Mouse (Mus musculus) kidney, embryonic 15.5 days (tissue): Measurements from ENCODE around the gene AI661453. TPM values are rescaled to one million over a fixed set of nuclear protein-coding genes. Genes with fewer than 3 reads are reported as not detected.
"Not testable (repeated sequence)": the region's sequence is repeated elsewhere in the genome, so short reads cannot be mapped to it uniquely, and the experiment has no call there.

Experiments
- ATAC-seq: fragments of 200-750 bp; cut with Nextera tagmentation; replicated peaks from 2 replicates; pipeline ENCODE4 v1.8.0; 2017; ENCODE audit warnings: moderate TSS enrichment; ENCODE audit not compliant: low FRiP score
- H3K27ac ChIP-seq: fragments of 300-500 bp; sonication (generic); 2 replicates; pipeline ENCODE4 v1.5.1; 2015; ENCODE audit warnings: mild to moderate bottlenecking, inconsistent platforms
- H3K27me3 ChIP-seq: fragments of 300-500 bp; sonication (generic); 2 replicates; pipeline ENCODE4 v1.6.1; 2015; ENCODE audit warnings: inconsistent platforms
- H3K36me3 ChIP-seq: fragments of 300-500 bp; sonication (generic); 2 replicates; pipeline ENCODE4 v1.6.1; 2015; ENCODE audit warnings: inconsistent platforms
- H3K4me1 ChIP-seq: fragments of 300-500 bp; sonication (generic); 2 replicates; pipeline ENCODE4 v1.6.1; 2015; ENCODE audit warnings: inconsistent platforms
- H3K4me2 ChIP-seq: fragments of 300-500 bp; sonication (generic); 2 replicates; pipeline ENCODE4 v1.6.1; 2015; ENCODE audit warnings: moderate library complexity, mild to moderate bottlenecking, inconsistent platforms
- H3K4me3 ChIP-seq: fragments of 300-500 bp; sonication (generic); replicated peaks from 2 replicates; pipeline ENCODE4 v1.5.1; 2015; ENCODE audit warnings: mild to moderate bottlenecking, inconsistent platforms
- H3K9ac ChIP-seq: fragments of 300-500 bp; sonication (generic); 2 replicates; pipeline ENCODE4 v1.6.1; 2015; ENCODE audit warnings: mild to moderate bottlenecking, inconsistent platforms
- H3K9me3 ChIP-seq: fragments of 300-500 bp; sonication (generic); replicated peaks from 2 replicates; pipeline ENCODE4 v1.6.1; 2016; ENCODE audit warnings: inconsistent platforms
- WGBS: fragments of 180-500 bp; shearing (Covaris S2); methylation state at CpG from one replicate; pipeline ENCODE4 v1.1.7; 2015; ENCODE audit warnings: mixed read lengths; 5-methylcytosine and 5-hydroxymethylcytosine counted together
- polyA plus RNA-seq: library from polyadenylated mRNA; unstranded; fragments of >200 nt; fragmentation: Nextera tagmentation; extraction: Ambion mirVana; gene quantifications from 2 replicates; pipeline ENCODE4 v1.2.1, GENCODE M21; 2015

AI661453 gene
- polyA plus RNA-seq, 1 experiment from 2014 or later, result 2.1 TPM

DNA sequence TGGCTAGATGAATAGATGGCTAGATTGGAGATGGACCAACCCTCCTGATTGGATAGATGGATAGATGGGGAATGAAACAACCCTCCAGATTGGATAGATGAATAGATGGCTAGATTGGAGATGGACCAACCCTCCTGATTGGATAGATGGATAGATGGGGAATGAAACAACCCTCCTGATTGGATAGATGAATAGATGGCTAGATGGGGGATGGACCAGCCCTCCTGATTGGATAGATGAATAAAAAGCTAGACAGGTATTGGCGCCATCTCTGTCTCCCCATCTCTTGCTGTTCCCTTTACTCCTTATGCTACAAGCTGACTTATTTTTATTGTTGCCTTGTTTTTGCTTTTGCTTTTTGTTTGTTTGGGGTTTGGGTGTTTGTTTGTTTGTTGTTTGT, 13.8 kb upstream of the AI661453 start:
- not testable (repeated sequence) for H3K9me3 ChIP-seq, H3K4me2 ChIP-seq, H3K27me3 ChIP-seq, H3K27ac ChIP-seq, H3K4me1 ChIP-seq, H3K4me3 ChIP-seq, ATAC-seq, H3K36me3 ChIP-seq, H3K9ac ChIP-seq
- WGBS, result 100% methylated on average over 1 of the region's 1 CpGs

DNA sequence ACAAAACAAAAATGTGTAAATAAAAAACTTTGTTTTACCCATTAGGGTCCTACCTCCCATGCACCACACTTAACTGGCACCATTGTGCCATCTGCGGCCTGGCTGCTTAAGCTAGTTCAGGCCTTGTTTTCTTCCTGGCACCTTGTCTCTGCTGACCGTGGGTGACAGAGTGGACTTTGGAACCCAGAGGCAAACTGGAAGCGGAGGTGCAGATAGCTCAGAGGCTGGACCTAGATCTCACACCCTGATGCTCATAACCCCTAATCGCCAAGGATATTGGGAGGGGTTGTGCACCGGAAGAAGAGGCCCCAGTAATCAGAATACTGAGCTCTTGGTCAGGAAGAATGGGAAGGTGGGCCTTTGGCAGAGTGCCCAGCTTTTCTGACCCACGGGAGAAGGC, 12.2 kb upstream of the AI661453 start:
- Histone ChIP-seq H3K27ac (no peak overlapping the region), H3K4me3 (no peak overlapping the region)
- 0 out of 2 replicates have a peak, but pooled peaks have one; percentile 27 for ATAC-seq

DNA sequence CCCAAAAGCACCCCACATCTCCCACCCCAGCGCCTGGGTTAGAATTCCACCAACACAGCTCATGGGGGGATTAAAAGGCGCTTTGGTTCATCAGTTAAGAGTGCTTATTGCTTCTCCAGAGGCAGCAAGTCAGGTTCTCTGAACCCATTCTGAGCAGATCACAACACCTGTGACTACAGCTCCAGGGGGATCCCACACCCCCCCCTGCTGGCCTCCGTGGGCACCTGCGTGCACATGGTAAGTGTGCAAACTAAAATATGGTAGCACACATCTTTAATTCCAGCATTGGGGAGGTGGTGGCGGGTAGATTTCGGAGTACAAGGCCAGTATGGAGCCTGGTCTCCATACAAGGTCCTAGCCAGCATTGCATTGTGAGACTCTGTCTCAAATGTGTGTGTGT, 9.1 kb upstream of the AI661453 start:
- Histone ChIP-seq H3K27ac (no peak overlapping the region), H3K36me3 (no peaks in the 10 kb centered on the region), H3K4me3 (no peak overlapping the region), H3K27me3 (no peaks in the 10 kb centered on the region), H3K4me1 (peaks cover 23% of the 10 kb centered on the region), H3K9me3 (no peaks in the 10 kb centered on the region), H3K9ac (no peak overlapping the region), H3K4me2 (no peak overlapping the region)
- WGBS, result 76% methylated on average over 6 of the region's 6 CpGs
- ATAC-seq, result no peak

More for the DNA sequence above, 12.2 kb upstream of the AI661453 start:
- Histone ChIP-seq H3K36me3 (no peaks in the 10 kb centered on the region), H3K4me1 (peaks cover 21% of the 10 kb centered on the region), H3K9me3 (no peaks in the 10 kb centered on the region), H3K4me2 (no peak overlapping the region), H3K27me3 (no peaks in the 10 kb centered on the region), H3K9ac (no peak overlapping the region)
- WGBS, result 60% methylated on average over 6 of the region's 6 CpGs

DNA sequence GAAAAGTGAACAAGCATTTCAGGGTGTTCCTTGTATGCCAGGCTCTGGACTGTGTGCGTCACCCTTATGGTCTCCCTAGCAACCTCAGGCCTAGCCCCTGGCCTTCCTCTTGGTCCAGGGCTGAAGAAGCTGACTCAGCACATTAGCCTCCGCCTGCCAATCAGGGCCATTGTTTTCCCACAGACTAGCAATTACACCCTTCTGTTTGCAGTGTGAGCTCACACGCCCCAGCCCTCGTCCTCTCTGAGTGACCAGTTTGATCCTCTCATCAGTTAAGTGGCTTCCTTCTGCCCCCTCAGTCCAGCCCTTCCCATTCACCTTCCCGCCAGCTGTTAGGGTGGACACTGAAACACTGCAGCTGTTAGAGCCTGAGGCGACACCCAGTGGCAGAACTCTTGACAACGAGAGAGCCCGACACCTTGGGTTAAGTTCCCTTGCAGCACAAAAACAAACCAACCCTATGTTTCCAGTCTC, 7.5 kb upstream of the AI661453 start:
- peak; percentile 83 for ATAC-seq
- Histone ChIP-seq H3K4me2 (peak overlapping the region; percentile 34; the same call in 1 of the 2 replicates), H3K9ac (no peak overlapping the region), H3K27ac (no peak overlapping the region), H3K4me1 (peaks cover 23% of the 10 kb centered on the region), H3K27me3 (no peaks in the 10 kb centered on the region), H3K4me3 (no peak overlapping the region), H3K9me3 (no peaks in the 10 kb centered on the region), H3K36me3 (no peaks in the 10 kb centered on the region)
- 6% methylated on average over 8 of the region's 8 CpGs for WGBS

DNA sequence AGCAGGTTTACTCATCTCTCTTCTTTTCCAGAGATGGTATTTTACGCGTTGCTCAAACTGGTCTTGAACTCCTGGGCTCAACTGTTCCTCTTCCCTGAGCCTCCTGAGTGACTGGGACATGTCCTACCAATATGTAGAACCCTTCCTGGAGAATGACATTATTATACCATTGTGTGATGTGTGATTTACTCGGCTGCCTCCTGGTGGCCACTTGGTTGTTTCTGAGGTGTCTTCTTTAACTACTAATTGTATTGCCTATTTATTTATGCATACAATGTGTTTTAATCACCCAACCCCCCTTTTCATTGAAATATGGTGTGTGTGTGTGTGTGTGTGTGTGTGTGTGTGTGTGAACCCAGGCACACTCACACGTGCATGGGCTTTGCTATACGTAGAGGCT, 5.6 kb upstream of the AI661453 start:
- H3K9ac ChIP-seq, result no peak overlapping the region
- no peaks in the 10 kb centered on the region for H3K9me3 ChIP-seq
- no peaks in the 10 kb centered on the region for H3K36me3 ChIP-seq
- H3K4me1 ChIP-seq, result peaks cover 18% of the 10 kb centered on the region
- H3K4me2 ChIP-seq, result no peak overlapping the region
- no peaks in the 10 kb centered on the region for H3K27me3 ChIP-seq
- no peak for ATAC-seq
- H3K27ac ChIP-seq, result no peak overlapping the region
- WGBS, result 73% methylated on average over 5 of the region's 5 CpGs
- H3K4me3 ChIP-seq, result no peak overlapping the region

DNA sequence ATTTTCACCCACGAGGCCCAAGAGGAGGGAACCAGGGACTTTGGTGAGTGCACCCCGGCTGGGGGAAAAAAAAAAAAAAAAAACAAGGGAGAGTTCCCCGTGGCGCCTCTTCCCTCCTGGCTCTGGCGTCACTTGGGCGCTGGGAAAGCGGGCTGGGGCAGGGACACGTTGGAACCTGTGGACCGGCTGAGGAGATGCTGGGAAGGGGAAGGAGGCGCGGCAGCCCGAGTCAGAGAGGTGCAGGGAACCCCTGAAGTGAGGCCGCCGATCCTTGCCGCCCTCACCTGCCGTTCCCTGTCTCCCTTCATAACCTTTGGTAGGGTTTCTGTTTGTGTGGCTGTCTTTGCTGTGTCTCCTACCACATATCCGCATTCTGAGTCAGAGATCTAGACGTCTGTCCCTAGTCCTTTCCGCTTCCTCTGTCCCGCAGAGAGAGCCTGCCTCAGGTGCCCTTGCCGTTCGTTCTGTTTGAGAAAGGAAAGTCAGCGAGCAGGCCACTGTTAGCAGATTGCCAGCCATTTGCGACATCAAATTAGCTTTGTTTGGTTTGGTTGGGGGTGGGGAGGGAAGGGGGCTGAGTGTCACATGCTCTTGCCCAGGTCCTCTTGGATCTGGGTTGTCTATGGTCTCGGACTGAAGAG, 612 bp downstream of the AI661453 start, which contains the start of gene 1700001C19Rik:
1700001C19Rik (minus strand) TSS at position 470 of the 641 bp plus-strand sequence.
- H3K4me2 ChIP-seq, result peak within 1 kb of the TSS; percentile 88
- peak within 1 kb of the TSS; percentile 52 for H3K27ac ChIP-seq
- H3K9me3 ChIP-seq, result no peaks in the 10 kb centered on the region
- ATAC-seq, result no peak
- no peaks in the 10 kb centered on the region for H3K36me3 ChIP-seq
- peaks cover 47% of the 10 kb centered on the region for H3K4me1 ChIP-seq
- peak within 1 kb of the TSS; percentile 53 for H3K4me3 ChIP-seq
- WGBS, result 4% methylated on average over 25 of the region's 25 CpGs
- H3K9ac ChIP-seq, result peak within 1 kb of the TSS; percentile 55
- peaks cover 30% of the 10 kb centered on the region for H3K27me3 ChIP-seq

DNA sequence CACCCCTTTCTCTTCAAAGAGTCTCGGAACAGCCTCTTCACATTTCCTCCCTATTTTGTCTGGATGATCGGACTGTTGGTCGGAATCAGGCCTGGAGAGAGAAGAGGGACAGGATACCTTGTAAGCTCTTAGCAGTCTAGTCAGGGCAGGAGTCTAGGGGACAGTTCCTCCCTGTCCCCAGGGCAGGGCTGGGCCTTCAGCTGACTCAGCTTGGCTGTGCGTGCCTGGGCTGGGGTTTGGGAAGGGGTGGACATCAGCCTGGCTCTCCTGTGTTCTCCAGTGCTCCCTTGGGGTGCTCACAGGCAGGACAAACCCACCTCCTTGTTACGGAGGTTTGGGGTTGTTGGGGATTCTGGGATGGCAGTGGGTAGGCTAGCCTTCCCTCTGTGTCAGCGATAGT, 2.2 kb downstream of the AI661453 start:
- Histone ChIP-seq H3K9me3 (no peaks in the 10 kb centered on the region), H3K9ac (0 out of 2 replicates have a peak overlapping the region, but pooled peaks have one; percentile 10), H3K27me3 (peaks cover 30% of the 10 kb centered on the region), H3K4me2 (peak overlapping the region; percentile 16; the same call in 1 of the 2 replicates), H3K27ac (0 out of 2 replicates have a peak overlapping the region, but pooled peaks have one; percentile 54), H3K4me3 (no peak overlapping the region; the same call in 1 of the 2 replicates), H3K36me3 (no peaks in the 10 kb centered on the region), H3K4me1 (peaks cover 47% of the 10 kb centered on the region)
- 71% methylated on average over 6 of the region's 6 CpGs for WGBS
- no peak for ATAC-seq

DNA sequence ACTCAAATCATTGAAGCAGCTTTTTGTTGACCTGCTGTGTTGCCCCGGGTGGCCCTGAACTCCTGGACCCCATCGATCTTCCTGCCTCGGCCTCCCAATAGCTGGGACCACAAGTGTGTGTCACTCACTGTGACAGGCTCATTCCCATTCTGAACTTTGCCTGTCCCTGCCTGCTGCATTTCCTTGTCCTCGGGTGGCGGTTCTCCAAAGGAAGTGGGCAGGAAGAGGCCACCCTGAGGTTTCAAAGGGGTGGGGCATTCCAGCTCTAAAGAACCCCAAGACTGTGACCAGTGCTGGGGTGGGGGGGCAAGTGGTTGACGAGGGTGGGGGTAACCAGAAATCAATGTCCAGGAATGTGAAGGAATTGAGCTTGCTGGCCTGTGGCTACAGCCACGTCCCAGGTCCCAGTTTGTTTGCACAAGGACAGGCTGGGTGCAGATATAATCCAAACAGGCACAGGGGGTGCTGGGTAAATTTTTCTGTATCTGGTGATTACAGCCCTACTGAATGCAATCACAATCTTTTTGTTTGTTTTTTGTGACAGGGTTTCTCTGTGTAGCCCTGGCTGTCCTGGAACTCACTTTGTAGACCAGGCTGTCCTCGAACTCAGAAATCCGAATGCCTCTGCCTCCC, 3.1 kb downstream of the AI661453 start:
- no peak overlapping the region for H3K4me3 ChIP-seq
- H3K4me2 ChIP-seq, result peak overlapping the region; percentile 22; the same call in 1 of the 2 replicates
- 39% methylated on average over 9 of the region's 9 CpGs for WGBS
- no peak overlapping the region for H3K9ac ChIP-seq
- H3K27ac ChIP-seq, result peak overlapping the region; percentile 54; the same call in 1 of the 2 replicates
- peaks cover 30% of the 10 kb centered on the region for H3K27me3 ChIP-seq
- ATAC-seq, result no peak
- peaks cover 47% of the 10 kb centered on the region for H3K4me1 ChIP-seq
- no peaks in the 10 kb centered on the region for H3K36me3 ChIP-seq
- H3K9me3 ChIP-seq, result no peaks in the 10 kb centered on the region

DNA sequence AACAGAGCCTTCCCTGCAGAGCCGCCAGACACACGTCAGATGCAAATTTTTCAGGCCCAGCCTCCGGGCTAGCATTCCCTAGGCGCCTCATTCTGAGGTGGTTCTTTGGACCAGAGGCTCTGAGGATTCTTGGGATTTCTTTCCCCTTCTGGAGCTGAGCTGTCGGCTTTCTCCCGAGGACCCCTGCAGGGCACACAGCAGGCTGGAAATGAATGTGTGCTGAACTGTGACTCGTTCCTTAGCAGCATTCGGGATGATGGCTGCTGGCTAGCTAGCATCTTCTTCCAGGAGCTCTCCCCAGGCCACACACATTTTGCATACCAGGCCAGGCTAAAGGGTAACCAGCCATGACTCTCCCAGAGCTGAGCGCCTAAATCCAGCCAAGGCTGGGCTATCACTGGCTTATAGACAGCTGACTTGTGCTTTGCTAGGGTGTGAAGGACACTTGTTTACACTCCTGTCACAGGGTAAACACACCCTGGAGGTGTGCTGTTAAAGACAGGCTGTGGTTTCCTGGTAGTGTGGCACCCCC, 4.0 kb downstream of the AI661453 start:
- ATAC-seq, result peak; percentile 23; the same call in 1 of the 2 replicates
- H3K27ac ChIP-seq, result peak overlapping the region; percentile 54
- no peak overlapping the region for H3K4me3 ChIP-seq
- no peaks in the 10 kb centered on the region for H3K9me3 ChIP-seq
- H3K4me2 ChIP-seq, result no peak overlapping the region
- WGBS, result 10% methylated on average over 9 of the region's 9 CpGs
- H3K36me3 ChIP-seq, result no peaks in the 10 kb centered on the region
- H3K27me3 ChIP-seq, result peaks cover 30% of the 10 kb centered on the region
- H3K9ac ChIP-seq, result no peak overlapping the region
- H3K4me1 ChIP-seq, result peaks cover 48% of the 10 kb centered on the region

DNA sequence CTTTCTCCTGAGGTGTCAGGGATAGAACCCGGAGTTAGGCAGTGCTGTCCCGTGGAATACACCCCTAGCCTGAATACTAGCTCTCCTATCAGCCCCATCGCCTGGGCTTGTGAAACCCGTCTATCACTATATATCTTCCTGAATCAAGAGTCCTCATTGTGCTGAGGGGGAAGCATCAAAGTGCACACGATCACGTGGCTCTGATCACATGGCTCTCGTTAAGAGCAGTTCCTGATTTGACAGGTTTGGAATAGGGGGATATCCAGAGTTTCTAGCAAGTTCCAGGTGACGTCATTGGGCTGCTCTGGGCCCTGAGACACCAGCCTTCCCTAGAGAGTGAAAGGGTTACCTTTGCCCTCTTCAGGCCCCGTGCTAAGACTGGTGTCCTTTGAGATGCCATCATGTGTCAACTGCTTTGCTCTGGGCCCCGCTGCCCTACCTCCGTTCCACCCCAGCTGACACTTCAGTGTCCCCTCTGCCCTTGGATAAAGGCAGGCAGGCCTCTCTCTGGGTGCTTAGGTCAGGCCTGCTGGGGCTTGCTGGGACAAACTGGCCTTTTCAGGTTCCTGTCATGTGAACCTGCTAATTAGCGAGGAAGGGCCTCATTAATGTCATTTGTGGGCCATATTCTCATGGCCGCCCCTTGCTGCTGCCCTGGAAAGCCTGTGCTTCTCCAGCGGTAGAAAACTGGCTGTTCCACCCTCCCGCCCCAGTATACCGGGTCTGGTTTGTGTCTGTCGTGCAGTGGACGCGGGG, 5.1 kb downstream of the AI661453 start:
- ATAC-seq, result no peak
- no peaks in the 10 kb centered on the region for H3K36me3 ChIP-seq
- H3K9ac ChIP-seq, result no peak overlapping the region
- no peak overlapping the region for H3K4me2 ChIP-seq
- H3K9me3 ChIP-seq, result no peaks in the 10 kb centered on the region
- H3K27me3 ChIP-seq, result peaks cover 24% of the 10 kb centered on the region
- H3K27ac ChIP-seq, result 0 out of 2 replicates have a peak overlapping the region, but pooled peaks have one; percentile 54
- peaks cover 45% of the 10 kb centered on the region for H3K4me1 ChIP-seq
- WGBS, result 71% methylated on average over 19 of the region's 19 CpGs
- H3K4me3 ChIP-seq, result no peak overlapping the region

DNA sequence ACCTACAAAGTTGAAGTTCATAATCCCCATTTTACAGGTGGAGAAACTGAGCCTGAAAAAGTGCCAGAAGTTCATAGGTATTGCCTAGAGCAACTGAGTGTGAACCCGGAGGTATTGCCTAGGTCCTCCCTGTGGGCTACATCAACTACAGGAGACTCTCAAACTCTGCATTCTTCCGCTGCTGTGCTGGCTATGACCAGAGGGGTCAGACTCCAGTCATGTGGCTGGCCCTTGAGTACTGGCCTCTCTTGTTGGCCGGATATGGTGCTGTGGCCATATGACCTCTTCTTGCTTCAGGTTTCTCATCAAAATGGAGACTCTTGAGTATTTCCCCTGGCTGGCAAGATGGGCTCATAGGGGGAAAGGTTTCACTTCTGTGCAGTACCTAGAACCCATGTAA, 5.9 kb downstream of the AI661453 start:
- Histone ChIP-seq H3K27me3 (peaks cover 16% of the 10 kb centered on the region), H3K27ac (no peak overlapping the region), H3K4me1 (peaks cover 38% of the 10 kb centered on the region), H3K4me3 (no peak overlapping the region), H3K9ac (no peak overlapping the region), H3K4me2 (no peak overlapping the region), H3K9me3 (no peaks in the 10 kb centered on the region), H3K36me3 (no peaks in the 10 kb centered on the region)
- 77% methylated on average over 3 of the region's 3 CpGs for WGBS
- ATAC-seq, result no peak
